Mouse (Mus musculus) olfactory bulb, adult 2 months (tissue): ENCODE data around the gene Tcf3. TPM values are rescaled to one million over a fixed set of nuclear protein-coding genes. Genes with fewer than 3 reads are reported as not detected.
A peak's percentile ranks its signal among the peaks of the same experiment; 100 is the strongest.

Source experiments
- H3K27ac ChIP-seq: fragments of 200-500 bp; 2 replicates; pipeline ENCODE4 v1.5.1; 2012; ENCODE audit warnings: low read depth, low read length; ENCODE audit not compliant: insufficient read depth
- H3K4me1 ChIP-seq: fragments of 200-500 bp; 2 replicates; pipeline ENCODE4 v1.6.1; 2012; ENCODE audit warnings: low read length; ENCODE audit not compliant: control insufficient read depth, insufficient read depth
- H3K4me3 ChIP-seq: fragments of 200-500 bp; 2 replicates; pipeline ENCODE4 v1.5.1; 2012; ENCODE audit warnings: mild to moderate bottlenecking, low read depth, low read length, moderate library complexity; ENCODE audit not compliant: insufficient read depth
- CTCF ChIP-seq: fragments of 200-500 bp; IDR thresholded peaks from 2 replicates; pipeline ENCODE4 v1.5.1; 2012; ENCODE audit warnings: low read depth, mild to moderate bottlenecking, low read length, moderate library complexity; ENCODE audit not compliant: insufficient read depth
- POLR2A ChIP-seq: fragments of 200-500 bp; IDR thresholded peaks from 2 replicates; pipeline ENCODE4 v1.6.1; 2012; ENCODE audit warnings: mild to moderate bottlenecking, low read depth, low read length, moderate library complexity; ENCODE audit not compliant: insufficient read depth
- WGBS: fragments of 180-500 bp; shearing (Covaris S2); methylation state at CpG from one replicate; pipeline ENCODE4 v1.1.7; 2018; 5-methylcytosine and 5-hydroxymethylcytosine counted together
- polyA plus RNA-seq: library from polyadenylated mRNA; stranded (reverse); fragments of >200 nt; gene quantifications from 2 replicates; pipeline ENCODE4 v1.2.4, GENCODE M21; 2012; ENCODE audit warnings: low replicate concordance; ENCODE audit not compliant: missing spikeins, insufficient read depth, insufficient read length

Gene Tcf3
- polyA plus RNA-seq, 1 experiment, result not detected

DNA sequence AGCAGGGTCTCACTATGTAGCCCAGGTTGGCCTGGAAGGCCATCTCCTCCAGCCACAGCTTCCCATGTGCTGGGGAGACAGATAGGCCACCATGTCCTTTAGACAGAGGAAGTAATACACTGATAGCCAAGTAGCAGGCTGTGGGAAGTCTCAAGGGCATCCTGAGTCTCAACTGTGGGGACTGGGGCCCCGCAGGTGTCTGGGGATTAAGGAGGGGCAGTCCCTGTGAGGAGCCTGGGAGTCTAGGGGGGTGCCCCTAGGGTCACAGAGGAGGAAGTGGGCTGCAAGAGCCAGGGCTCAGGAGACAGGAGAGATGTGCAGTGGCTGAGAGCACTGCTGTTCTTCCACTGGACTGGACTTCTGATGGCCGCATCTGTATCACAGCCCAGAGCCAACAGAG lies 9.5 kb upstream of the Tcf3 start:
- TF ChIP-seq CTCF, result no peak
- no peak for TF ChIP-seq POLR2A
- WGBS, result 68% methylated on average over 2 of the region's 2 CpGs
- H3K4me1 ChIP-seq, result no peaks in the 10 kb centered on the region

DNA sequence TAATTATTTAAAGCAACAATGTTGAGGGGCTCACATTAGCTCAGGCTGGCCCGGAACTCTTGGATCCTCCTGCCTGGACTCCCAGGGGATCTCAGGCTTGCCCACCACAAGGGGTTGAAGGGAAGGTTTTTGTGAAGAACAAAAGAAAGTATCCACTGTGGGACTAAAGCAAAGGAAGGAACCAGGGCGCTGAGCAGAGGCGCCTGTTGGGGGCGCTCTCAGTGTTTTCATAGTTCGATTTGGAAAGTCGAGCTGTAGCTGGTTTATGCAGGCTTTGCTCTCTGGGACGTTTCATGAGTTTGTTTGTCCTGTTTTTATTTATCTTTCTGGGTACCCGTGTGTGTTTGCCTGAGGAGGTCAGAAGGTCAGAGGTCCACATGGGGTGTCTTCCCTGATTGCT lies 8.2 kb upstream of the Tcf3 start:
- Histone ChIP-seq H3K4me3 (no peak overlapping the region), H3K4me1 (0 out of 2 replicates have a peak, but pooled peaks cover under 1% of the 10 kb centered on the region), H3K27ac (no peak overlapping the region)
- 69% methylated on average over 8 of the region's 8 CpGs for WGBS
- TF ChIP-seq CTCF (no peak), POLR2A (no peak)

More for the DNA sequence above, 9.5 kb upstream of the Tcf3 start:
- Histone ChIP-seq H3K4me3 (no peak overlapping the region), H3K27ac (no peak overlapping the region)

DNA sequence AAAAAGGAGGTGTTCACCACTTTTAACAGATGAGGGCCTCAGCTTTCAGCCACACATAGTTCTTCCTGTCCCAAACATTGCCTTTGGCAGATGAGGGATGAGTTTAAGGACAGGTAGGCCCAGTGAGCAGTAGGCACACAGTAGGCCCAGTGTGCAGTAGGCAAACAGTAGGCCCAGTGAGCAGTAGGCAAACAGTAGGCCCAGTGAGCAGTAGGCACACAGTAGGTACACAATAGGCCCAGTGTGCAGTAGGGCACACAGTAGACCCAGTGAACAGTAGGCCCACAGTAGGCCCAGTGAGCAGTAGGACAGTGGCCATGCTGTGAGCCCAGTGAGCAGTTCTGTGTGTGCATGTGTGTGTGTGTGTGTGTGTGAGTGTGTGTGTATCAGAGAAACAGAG lies 6.6 kb upstream of the Tcf3 start:
- Histone ChIP-seq H3K27ac (no peak overlapping the region), H3K4me1 (peaks cover 13% of the 10 kb centered on the region; the same call in 1 of the 2 replicates)
- no peak for TF ChIP-seq CTCF

DNA sequence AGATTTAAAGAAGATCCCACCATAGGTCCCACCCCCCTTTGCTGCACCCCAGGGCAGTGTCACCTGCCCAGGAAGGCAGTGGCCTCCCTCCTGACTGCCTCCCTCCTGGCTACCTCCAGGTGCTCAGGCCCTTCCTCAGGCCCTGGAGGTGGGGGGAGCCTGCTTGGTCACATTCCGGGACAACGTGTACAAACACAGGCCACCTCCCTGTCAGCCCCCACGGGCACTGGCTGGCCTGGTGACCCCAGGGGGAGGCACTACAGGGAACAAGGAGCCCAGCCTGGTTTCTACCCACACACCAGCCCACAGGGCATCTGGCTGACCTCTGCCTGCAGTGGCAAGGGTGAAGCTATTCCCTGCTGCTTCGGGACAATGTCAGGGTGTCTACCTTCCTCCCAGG lies 4.5 kb upstream of the Tcf3 start:
- no peak for TF ChIP-seq CTCF
- no peak for TF ChIP-seq POLR2A
- no peak overlapping the region for H3K27ac ChIP-seq
- peaks cover 13% of the 10 kb centered on the region; the same call in 1 of the 2 replicates for H3K4me1 ChIP-seq
- WGBS, result 84% methylated on average over 4 of the region's 4 CpGs
- H3K4me3 ChIP-seq, result no peak overlapping the region

More for the DNA sequence above, 6.6 kb upstream of the Tcf3 start:
- H3K4me3 ChIP-seq, result no peak overlapping the region

DNA sequence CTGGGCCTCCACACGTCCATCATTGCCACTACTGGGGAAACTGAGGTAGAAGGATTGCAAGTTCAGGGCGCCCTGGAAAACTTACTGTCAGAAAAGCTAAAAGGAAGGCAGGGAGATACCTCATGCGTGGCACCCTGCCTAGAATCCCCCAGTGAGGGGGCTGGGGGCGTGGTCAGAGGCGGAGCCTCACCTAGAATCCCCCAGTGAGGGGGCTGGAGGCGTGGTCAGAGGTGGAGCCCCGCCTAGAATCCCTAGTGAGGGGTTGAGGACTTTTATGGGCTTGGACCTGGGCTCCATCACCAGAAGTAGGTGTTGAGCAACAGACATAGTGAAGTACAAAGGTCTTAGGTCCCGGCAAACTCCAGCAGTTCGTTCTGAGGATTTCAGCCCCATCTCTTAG lies 2.8 kb upstream of the Tcf3 start:
- TF ChIP-seq POLR2A (no peak), CTCF (no peak)
- H3K4me1 ChIP-seq, result peaks cover 28% of the 10 kb centered on the region
- H3K4me3 ChIP-seq, result no peak overlapping the region
- no peak overlapping the region for H3K27ac ChIP-seq
- 16% methylated on average over 9 of the region's 9 CpGs for WGBS

DNA sequence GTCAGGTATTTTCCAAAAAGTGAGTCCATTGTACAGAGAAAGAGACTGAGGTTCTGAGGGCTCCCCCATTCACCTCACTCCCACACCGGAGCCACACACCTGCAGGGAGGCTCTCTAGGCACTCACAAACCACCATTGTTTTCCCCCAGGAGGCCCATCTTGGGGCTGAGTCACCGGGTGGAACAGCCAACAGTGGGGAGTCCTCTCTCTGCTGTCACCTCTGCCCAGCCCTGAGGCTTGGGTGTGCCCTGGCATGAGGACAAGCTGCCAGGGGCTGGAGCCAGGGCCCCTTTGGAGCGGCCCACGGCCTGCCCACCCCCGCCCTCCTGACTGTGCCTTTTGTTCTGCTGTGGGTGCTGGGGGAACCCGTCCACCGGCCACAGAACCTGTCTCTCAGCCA lies 2.3 kb upstream of the Tcf3 start:
- peaks cover 29% of the 10 kb centered on the region for H3K4me1 ChIP-seq
- H3K4me3 ChIP-seq, result no peak overlapping the region
- TF ChIP-seq CTCF, result no peak
- H3K27ac ChIP-seq, result no peak overlapping the region
- WGBS, result 20% methylated on average over 7 of the region's 7 CpGs

DNA sequence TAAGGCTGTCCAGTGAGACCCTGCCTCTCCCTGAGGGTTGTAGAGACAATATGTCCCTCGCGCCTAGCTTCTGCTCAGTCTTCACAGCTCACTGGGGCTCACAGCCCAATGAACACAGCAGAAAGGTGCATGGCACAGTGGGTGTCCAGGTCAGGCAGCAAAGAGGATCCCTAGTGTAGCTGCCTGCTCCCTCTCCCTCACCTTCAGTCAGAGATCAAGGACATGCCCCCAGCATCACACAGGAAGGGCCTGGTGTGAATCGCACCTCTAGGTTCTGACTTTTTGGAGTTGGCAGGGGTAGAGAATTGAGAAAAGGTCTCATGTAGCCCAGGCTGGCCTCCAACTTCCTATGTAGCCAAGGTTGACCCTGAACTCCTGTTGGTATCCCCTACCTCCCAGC lies 1.4 kb upstream of the Tcf3 start:
- Histone ChIP-seq H3K4me3 (no peak overlapping the region), H3K27ac (no peak overlapping the region), H3K4me1 (peaks cover 29% of the 10 kb centered on the region)
- TF ChIP-seq CTCF, result no peak
- no peak for TF ChIP-seq POLR2A
- 85% methylated on average over 3 of the region's 3 CpGs for WGBS

DNA sequence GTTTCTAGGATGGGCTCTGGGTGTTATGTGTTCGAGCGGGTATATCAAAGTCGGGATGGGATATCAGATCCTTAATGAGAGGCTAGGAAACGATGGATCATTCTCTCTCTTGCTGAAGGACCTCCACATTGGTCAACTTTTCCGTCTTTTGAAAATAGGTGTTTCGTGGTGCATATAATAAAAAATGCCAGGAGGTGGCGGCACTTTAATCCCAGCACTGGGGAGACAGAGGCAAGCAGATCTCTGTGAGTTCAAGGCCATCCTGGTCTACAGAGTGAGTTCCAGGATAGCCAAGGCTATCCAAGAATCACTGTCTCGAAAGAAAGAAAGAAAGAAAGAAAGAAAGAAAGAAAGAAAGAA lies 766 bp upstream of the Tcf3 start:
- TF ChIP-seq CTCF, result no peak
- TF ChIP-seq POLR2A, result no peak
- no peak overlapping the region for H3K4me3 ChIP-seq
- no peak overlapping the region for H3K27ac ChIP-seq
- peaks cover 29% of the 10 kb centered on the region for H3K4me1 ChIP-seq
- WGBS, result 5% methylated on average over 8 of the region's 8 CpGs

DNA sequence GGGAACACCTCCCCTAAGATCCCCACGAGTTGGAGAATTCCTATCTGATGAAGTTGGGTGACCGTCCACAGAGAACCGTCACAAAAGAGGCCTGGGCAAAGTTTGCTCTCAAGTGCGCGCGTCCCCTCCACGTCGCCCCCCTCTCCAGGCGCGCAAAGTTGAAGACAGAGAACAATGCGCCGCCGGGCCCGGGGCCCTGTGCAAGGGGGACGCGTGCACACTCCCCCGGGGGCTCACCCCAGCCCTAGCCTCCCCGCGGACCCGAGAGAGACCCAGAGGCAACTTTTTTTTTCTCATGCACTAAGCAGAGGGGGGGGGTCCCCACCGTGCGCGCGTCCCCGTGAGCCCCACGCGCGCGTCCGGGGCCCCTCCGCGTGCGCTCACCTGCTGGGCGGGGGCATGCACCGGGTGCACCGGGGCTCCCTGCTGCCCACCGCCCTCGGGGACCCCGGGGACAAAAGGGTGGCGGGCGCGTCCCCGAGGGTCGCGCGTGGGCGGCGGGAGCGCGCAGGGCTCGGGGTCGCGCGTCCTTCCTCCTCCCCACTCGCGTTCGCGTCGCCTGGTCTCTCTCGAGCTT lies 423 bp downstream of the Tcf3 start:
- WGBS, result 1% methylated on average over 57 of the region's 60 CpGs
- H3K4me1 ChIP-seq, result peaks cover 29% of the 10 kb centered on the region
- H3K27ac ChIP-seq, result peak overlapping the region; percentile 100
- peak overlapping the region; percentile 99 for H3K4me3 ChIP-seq
- TF ChIP-seq CTCF, result no peak
- no peak for TF ChIP-seq POLR2A

DNA sequence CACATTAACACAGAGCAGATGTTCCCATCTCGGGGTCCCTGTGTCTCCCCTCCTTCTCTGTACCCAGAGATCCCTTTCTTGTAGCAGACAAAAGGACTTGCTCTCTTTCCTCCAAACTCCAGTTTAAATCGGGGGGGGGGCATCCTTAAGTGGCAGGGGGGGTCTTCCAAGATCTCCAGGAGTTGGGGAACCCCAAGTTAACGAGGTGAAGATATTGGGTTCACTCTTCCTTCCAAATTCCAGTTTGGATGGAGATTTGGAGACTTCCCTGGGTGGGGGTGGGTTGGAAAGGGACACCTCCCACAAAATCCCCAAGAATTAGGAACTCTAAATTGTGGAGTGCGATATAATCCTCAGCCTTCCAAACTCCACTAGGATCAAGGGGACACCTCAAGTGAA lies 1.1 kb downstream of the Tcf3 start:
- Histone ChIP-seq H3K27ac (no peak overlapping the region), H3K4me3 (peak overlapping the region; percentile 99), H3K4me1 (peaks cover 29% of the 10 kb centered on the region)
- no peak for TF ChIP-seq CTCF
- no peak for TF ChIP-seq POLR2A
- 5% methylated on average over 4 of the region's 4 CpGs for WGBS
